Comparison of ENCODE assay signal across 1 mouse cellular context in the genomic region with DNA sequence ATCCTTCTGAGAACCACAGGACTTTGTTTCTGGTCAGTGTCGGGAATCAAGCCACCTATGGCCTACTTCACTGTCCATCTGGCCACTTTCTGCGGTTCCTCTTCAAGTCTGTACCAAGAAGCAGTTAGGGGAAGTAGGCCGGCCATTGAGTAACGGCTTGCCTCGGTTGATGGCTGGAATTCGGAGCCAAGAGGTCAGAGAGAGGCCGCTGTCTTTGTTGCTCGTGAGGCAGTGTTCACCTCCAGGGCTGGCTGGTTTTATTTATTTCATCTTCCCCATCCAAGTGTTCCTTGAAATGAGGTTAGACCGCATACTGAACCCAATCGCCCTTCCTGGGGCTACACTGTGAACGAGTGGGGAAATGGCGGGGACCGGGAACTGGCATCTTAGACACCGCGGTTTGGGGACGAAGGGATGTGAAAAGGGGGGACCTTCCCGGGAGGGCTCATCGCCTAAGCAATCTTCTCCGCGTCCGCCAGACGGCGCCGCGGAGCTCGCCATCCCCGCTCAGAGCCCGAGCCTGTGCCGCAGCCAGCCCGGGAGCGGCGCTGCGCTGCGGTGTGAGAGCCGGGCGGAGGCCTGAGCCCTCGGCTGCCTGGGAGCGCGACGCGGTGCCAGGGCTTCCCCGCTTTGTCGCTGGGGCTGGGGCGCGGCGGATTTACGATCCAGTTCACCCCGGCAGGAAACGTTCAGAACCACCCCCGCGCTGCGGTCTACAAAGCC.
TF ChIP-seq lines count a peak whose summit lies in the region.

A gene (plus strand): TSS at position 595 of the 723 bp plus-strand sequence.

TF ChIP-seq in MEL, 35 proteins besides CTCF, POLR2A, EP300 and RAD21 (continued from another document):
- TF ChIP-seq MYB (IDR thresholded peaks at IDR 0.05; ENCODE audit: low read depth, low read length) (peak; percentile 22; the same call in 1 of the 2 replicates), CHD1 (IDR thresholded peaks at IDR 0.05; ENCODE audit: low read depth, low read length) (no peak), MAX (IDR thresholded peaks at IDR 0.05; ENCODE audit: low read length) (peak; percentile 19; the same call in 1 of the 2 replicates), USF2 (IDR thresholded peaks at IDR 0.05; ENCODE audit: borderline replicate concordance in 1 of 2, insufficient read depth in 1 of 2, low read depth in 1 of 2, low read length in 2 of 2) (no peak), RCOR1 (IDR thresholded peaks at IDR 0.05; ENCODE audit: low read depth, low read length) (0 out of 2 replicates have a peak, but pooled peaks have one; percentile 50), JUND (IDR thresholded peaks at IDR 0.05; ENCODE audit: low read depth, low read length) (no peak), GABPA (IDR thresholded peaks at IDR 0.05; ENCODE audit: low read depth, low read length) (no peak), KAT2A (conservative IDR thresholded peaks at IDR 0.05; ENCODE audit: low read depth, low read length) (no peak), ZNF384 (IDR thresholded peaks at IDR 0.05; ENCODE audit: low read depth, low read length) (no peak), ELF1 (IDR thresholded peaks at IDR 0.05; ENCODE audit: low read depth, low read length) (no peak), ZMIZ1 (IDR thresholded peaks at IDR 0.05; ENCODE audit: low read depth, low read length) (no peak), MAZ (IDR thresholded peaks at IDR 0.05; ENCODE audit: low read depth, low read length) (peak; percentile 66), SMC3 (IDR thresholded peaks at IDR 0.05; ENCODE audit: low read depth, low read length) (peak; percentile 85), SIN3A (IDR thresholded peaks at IDR 0.05; ENCODE audit: low read length) (no peak), ZKSCAN1 (IDR thresholded peaks at IDR 0.05; ENCODE audit: low read depth, low read length) (no peak)
